Mouse (Mus musculus): ENCODE data around the gene CT030661.1. TPM values are rescaled to one million over a fixed set of nuclear protein-coding genes. Genes with fewer than 3 reads are reported as not detected.
"Not testable (repeated sequence)": the region's sequence is repeated elsewhere in the genome, so short reads cannot be mapped to it uniquely, and the experiment has no call there.

CT030661.1 gene
- polyA plus RNA-seq (2012; ENCODE audit: insufficient read depth, insufficient read length, low replicate concordance, missing spikeins), result not detected in 2 replicates

GRCm38 (mm10) chr17:22314730-22315226, at the start of gene CT030661.1:
Gene CT030661.1 (minus strand): TSS chr17:22314837.
- WGBS, result under 1% methylated on average over 20 of the region's 20 CpGs
- peak; percentile 75 for TF ChIP-seq POLR2A (IDR thresholded peaks at IDR 0.05; ENCODE audit: insufficient read depth, low read depth, low read length)
- H3K4me3 ChIP-seq (ENCODE audit: insufficient read depth, low read depth, low read length), result peak within 1 kb of the TSS; percentile 91
- not testable (repeated sequence) for H3K27ac ChIP-seq (ENCODE audit: insufficient read depth, low read depth, low read length); H3K4me1 ChIP-seq (ENCODE audit: control insufficient read depth, insufficient read depth, low read length)

- H3K27ac ChIP-seq (ENCODE audit: insufficient read depth, low read depth, low read length), result no peak overlapping the region
- TF ChIP-seq POLR2A (IDR thresholded peaks at IDR 0.05; ENCODE audit: insufficient read depth, low read depth, low read length) (no peak), CTCF (IDR thresholded peaks at IDR 0.05; ENCODE audit: insufficient read depth, low read depth, low read length) (no peak)
- peaks cover 5% of the 10 kb centered on the region for H3K4me1 ChIP-seq (ENCODE audit: control insufficient read depth, insufficient read depth, low read length)
- no peak overlapping the region for H3K4me3 ChIP-seq (ENCODE audit: insufficient read depth, low read depth, low read length)
- WGBS, result 97% methylated on average over 3 of the region's 3 CpGs
These were observed 49.3 kb upstream of the CT030661.1 start for GRCm38 (mm10) chr17:22363895-22364294.

GRCm38 (mm10) chr17:22361101-22361781, 46.6 kb upstream of the CT030661.1 start, which contains the start of the genes Zfp944 and Zfp758:
Gene Zfp944 (minus strand): TSS chr17:22361400.
Gene Zfp758 (plus strand): TSS chr17:22361453.
- H3K4me1 ChIP-seq (ENCODE audit: control insufficient read depth, insufficient read depth, low read length), result not testable (repeated sequence)
- Histone ChIP-seq H3K27ac (ENCODE audit: insufficient read depth, low read depth, low read length) (0 out of 2 replicates have a peak within 1 kb of the TSS, but pooled peaks have one; percentile 80), H3K4me3 (ENCODE audit: insufficient read depth, low read depth, low read length) (peak within 1 kb of the TSS; percentile 81)
- under 1% methylated on average over 31 of the region's 43 CpGs for WGBS

GRCm38 (mm10) chr17:22360572-22360971, 45.9 kb upstream of the CT030661.1 start:
- Histone ChIP-seq H3K4me3 (ENCODE audit: insufficient read depth, low read depth, low read length) (no peak overlapping the region), H3K4me1 (ENCODE audit: control insufficient read depth, insufficient read depth, low read length) (peaks cover 5% of the 10 kb centered on the region), H3K27ac (ENCODE audit: insufficient read depth, low read depth, low read length) (no peak overlapping the region)
- TF ChIP-seq POLR2A (IDR thresholded peaks at IDR 0.05; ENCODE audit: insufficient read depth, low read depth, low read length), result no peak
- no peak for TF ChIP-seq CTCF (IDR thresholded peaks at IDR 0.05; ENCODE audit: insufficient read depth, low read depth, low read length)
- 18% methylated on average over 5 of the region's 5 CpGs for WGBS

- Histone ChIP-seq H3K4me3 (ENCODE audit: insufficient read depth, low read depth, low read length) (no peak overlapping the region), H3K4me1 (ENCODE audit: control insufficient read depth, insufficient read depth, low read length) (no peaks in the 10 kb centered on the region), H3K27ac (ENCODE audit: insufficient read depth, low read depth, low read length) (no peak overlapping the region)
- TF ChIP-seq CTCF (IDR thresholded peaks at IDR 0.05; ENCODE audit: insufficient read depth, low read depth, low read length), result no peak
- TF ChIP-seq POLR2A (IDR thresholded peaks at IDR 0.05; ENCODE audit: insufficient read depth, low read depth, low read length), result no peak
These were observed 38.2 kb upstream of the CT030661.1 start for GRCm38 (mm10) chr17:22352794-22353193.

GRCm38 (mm10) chr17:22315247-22315646, 610 bp upstream of the CT030661.1 start:
- 10% methylated on average over 2 of the region's 2 CpGs for WGBS

GRCm38 (mm10) chr17:22314219-22314618, 418 bp downstream of the CT030661.1 start:
- 2% methylated on average over 3 of the region's 3 CpGs for WGBS
- peak overlapping the region; percentile 91 for H3K4me3 ChIP-seq (ENCODE audit: insufficient read depth, low read depth, low read length)
- H3K4me1 ChIP-seq (ENCODE audit: control insufficient read depth, insufficient read depth, low read length); H3K27ac ChIP-seq (ENCODE audit: insufficient read depth, low read depth, low read length): not testable (repeated sequence)

More at GRCm38 (mm10) chr17:22315247-22315646, 610 bp upstream of the CT030661.1 start:
- not testable (repeated sequence) for H3K4me1 ChIP-seq (ENCODE audit: control insufficient read depth, insufficient read depth, low read length); H3K4me3 ChIP-seq (ENCODE audit: insufficient read depth, low read depth, low read length); H3K27ac ChIP-seq (ENCODE audit: insufficient read depth, low read depth, low read length)

Other genes with a start within 250 kb of the CT030661.1 start
- not detected in 2 replicates for gene Zfp947, start 148.6 kb downstream of the CT030661.1 start, polyA plus RNA-seq (2012; ENCODE audit: insufficient read depth, insufficient read length, low replicate concordance, missing spikeins)
- gene Zfp994, start 89.2 kb downstream of the CT030661.1 start, polyA plus RNA-seq (2012; ENCODE audit: insufficient read depth, insufficient read length, low replicate concordance, missing spikeins), result not detected in 2 replicates
- gene Zfp944, start 46.6 kb upstream of the CT030661.1 start, polyA plus RNA-seq (2012; ENCODE audit: insufficient read depth, insufficient read length, low replicate concordance, missing spikeins), result not detected in 2 replicates
- gene Zfp758, start 46.6 kb upstream of the CT030661.1 start, polyA plus RNA-seq (2012; ENCODE audit: insufficient read depth, insufficient read length, low replicate concordance, missing spikeins), result not detected in 2 replicates
- gene Zfp946, start 109.4 kb upstream of the CT030661.1 start, polyA plus RNA-seq (2012; ENCODE audit: insufficient read depth, insufficient read length, low replicate concordance, missing spikeins), result not detected in 2 replicates

All from olfactory bulb, adult 2 months (tissue).